Mouse (Mus musculus): ENCODE results near the gene Grm7. TPM values are rescaled to one million over a fixed set of nuclear protein-coding genes. Genes with fewer than 3 reads are reported as not detected.

Grm7 gene
- polyA plus RNA-seq, 1 experiment from 2014 or later, result 0.57 TPM

DNA sequence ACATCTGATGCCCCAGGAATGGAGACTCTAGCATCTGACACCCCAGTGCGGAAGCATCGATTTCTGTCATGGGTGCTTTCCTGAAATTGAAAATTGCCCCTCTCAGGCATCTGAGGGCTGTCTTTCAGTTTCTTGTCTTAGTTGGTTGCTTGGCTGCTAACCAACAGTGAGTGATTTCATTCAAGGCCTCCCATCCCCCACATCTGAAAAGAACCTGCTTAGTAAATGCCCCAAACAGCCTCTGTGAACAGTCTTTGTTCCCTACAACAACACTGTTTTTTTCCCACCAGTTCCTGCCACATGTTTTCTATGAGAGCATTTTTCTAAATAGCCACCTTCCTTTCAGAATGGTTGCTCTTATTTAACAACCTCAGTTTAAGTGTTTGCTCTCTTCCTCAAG, 723.6 kb downstream of the Grm7 start:
- Histone ChIP-seq H3K4me1 (replicated peaks) (no peaks in the 10 kb centered on the region), H3K27me3 (no peaks in the 10 kb centered on the region), H3K9ac (no peak overlapping the region), H3K4me3 (no peak overlapping the region), H3K36me3 (no peaks in the 10 kb centered on the region), H3K9me3 (replicated peaks) (no peaks in the 10 kb centered on the region), H3K27ac (no peak overlapping the region), H3K4me2 (no peak overlapping the region)
- ATAC-seq (replicated peaks; ENCODE audit: insufficient number of reproducible peaks, insufficient read depth, low FRiP score, low read depth), result no peak
- 76% methylated on average over 2 of the region's 2 CpGs for whole genome bisulfite sequencing

DNA sequence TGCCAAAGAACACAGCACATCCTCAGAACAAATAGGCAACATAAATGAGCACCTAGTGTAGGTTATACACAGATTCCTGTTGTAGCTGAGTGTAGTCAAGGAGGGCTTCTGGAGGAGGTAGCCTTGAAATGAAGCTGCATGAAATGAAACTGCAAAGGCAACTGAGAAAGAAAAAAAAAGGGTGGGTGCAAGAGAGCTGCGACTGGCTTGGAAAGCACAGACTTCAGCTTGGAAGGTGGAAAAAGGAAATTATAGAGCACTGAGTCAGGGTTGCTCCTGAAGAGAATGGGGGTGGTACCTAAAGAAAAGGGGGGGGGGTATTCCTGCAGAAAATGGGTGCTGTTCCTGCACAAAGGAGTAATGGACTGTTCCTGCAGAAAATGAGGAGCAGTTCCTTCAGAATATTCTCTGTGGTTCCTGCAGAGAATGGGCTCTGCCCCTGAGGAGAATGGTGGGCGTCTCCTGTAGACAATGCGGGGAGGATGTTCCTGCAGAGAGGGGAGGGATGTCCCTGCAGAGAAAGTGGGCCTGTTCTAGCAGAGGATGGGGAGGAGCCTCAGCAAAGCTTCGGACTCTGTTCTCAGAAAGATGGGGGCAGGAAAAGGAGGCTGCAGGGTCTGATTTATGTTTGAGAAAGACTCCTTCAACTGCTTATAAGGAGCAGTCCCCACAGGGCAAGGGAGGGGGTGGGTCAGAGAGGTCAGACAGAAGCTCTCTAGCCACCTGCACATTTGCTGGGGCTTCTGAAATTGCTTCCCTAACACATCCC, 726.4 kb downstream of the Grm7 start:
- Histone ChIP-seq H3K4me3 (no peak overlapping the region), H3K9me3 (replicated peaks) (no peaks in the 10 kb centered on the region), H3K4me2 (no peak overlapping the region), H3K36me3 (no peaks in the 10 kb centered on the region), H3K9ac (no peak overlapping the region), H3K27me3 (no peaks in the 10 kb centered on the region), H3K27ac (no peak overlapping the region), H3K4me1 (replicated peaks) (no peaks in the 10 kb centered on the region)
- ATAC-seq (replicated peaks; ENCODE audit: insufficient number of reproducible peaks, insufficient read depth, low FRiP score, low read depth), result no peak
- 34% methylated on average over 4 of the region's 4 CpGs for WGBS

DNA sequence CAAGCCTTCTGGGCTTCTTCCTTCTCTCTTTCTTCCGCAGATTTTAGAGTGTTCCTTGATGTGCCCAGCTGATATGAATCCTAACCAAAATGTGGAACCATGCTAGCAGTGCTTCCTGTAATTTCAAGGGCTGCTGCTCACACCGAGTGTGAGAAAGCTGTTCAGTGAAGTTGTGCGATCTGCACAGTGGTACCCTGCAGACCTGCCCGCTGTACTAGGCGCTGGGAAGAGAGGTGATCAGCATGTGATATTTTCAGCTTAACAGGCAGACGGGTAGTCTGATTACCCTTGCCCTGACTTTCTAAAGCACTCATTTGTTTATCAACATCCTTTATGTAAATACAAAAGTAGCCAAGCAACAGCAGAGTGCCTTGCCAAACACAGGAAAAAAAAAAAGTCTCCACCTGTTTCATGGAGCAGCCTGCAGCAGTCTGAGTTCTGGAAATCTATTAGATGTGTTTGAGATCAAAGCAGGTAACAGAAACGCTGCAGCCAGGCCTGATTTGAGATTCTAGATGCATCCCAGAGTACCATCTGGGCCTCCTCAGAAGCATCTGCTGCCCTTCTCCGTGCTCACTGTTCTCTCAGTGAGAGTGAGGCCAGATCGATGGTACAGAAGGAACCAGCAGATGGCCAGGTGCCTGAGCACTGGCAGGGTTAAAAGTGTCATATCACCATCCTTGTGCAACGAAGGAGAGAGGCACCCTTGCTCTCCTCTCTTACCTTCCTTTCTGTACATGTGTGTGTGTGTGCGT, 727.4 kb downstream of the Grm7 start:
- no peak overlapping the region for H3K9ac ChIP-seq
- H3K4me2 ChIP-seq, result 0 out of 2 replicates have a peak overlapping the region, but pooled peaks have one; percentile 5
- no peaks in the 10 kb centered on the region for H3K9me3 ChIP-seq (replicated peaks)
- H3K4me3 ChIP-seq, result no peak overlapping the region
- H3K27me3 ChIP-seq, result no peaks in the 10 kb centered on the region
- H3K36me3 ChIP-seq, result no peaks in the 10 kb centered on the region
- no peaks in the 10 kb centered on the region for H3K4me1 ChIP-seq (replicated peaks)
- no peak overlapping the region for H3K27ac ChIP-seq
- 35% methylated on average over 11 of the region's 11 CpGs for WGBS
- no peak for ATAC-seq (replicated peaks; ENCODE audit: insufficient number of reproducible peaks, insufficient read depth, low FRiP score, low read depth)

DNA sequence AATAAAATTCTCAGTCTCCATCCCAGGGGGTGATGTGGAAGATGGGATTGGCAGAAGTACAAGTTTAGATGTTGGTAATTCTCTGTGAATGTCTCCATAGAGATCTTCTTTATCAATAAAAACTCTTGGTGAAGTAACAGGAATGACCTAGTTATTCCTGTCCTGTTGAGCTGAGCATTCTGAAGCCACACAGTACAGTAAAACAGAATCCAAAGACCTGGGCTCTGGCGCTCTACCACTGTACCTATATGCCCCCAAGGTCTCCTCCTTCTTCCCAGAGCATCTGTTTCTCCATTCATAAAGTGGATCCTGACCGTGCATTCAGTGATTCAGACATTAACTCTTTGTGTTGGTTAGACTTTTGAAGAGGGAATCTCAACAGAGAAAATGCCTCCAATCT, 735.3 kb downstream of the Grm7 start:
- no peak for ATAC-seq (replicated peaks; ENCODE audit: insufficient number of reproducible peaks, insufficient read depth, low FRiP score, low read depth)
- Histone ChIP-seq H3K27ac (no peak overlapping the region), H3K4me2 (no peak overlapping the region), H3K9ac (no peak overlapping the region), H3K4me1 (replicated peaks) (no peaks in the 10 kb centered on the region), H3K4me3 (no peak overlapping the region), H3K36me3 (no peaks in the 10 kb centered on the region), H3K9me3 (replicated peaks) (no peaks in the 10 kb centered on the region), H3K27me3 (no peaks in the 10 kb centered on the region)
- 67% methylated on average over 2 of the region's 2 CpGs for WGBS

DNA sequence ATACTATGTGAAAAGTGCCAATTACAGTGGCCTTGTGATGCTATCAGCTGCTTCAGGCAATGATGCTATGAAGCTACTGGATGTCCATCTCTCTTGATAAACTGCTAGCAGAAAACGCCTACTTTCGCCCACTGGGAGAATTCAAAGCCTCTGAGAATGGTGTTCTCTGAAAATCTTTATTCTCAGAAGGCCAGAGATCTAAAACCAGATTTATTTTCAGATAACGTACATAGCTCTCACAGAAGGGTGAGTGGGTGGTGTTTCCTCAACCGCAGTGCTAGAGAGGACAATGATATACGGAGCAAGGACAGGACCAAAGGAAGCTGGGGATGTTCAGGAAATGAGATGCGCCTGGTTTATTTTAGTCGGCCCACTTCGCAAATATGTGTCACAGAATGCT, 763.4 kb downstream of the Grm7 start:
- no peak overlapping the region for H3K4me3 ChIP-seq
- ATAC-seq (replicated peaks; ENCODE audit: insufficient number of reproducible peaks, insufficient read depth, low FRiP score, low read depth), result no peak
- no peaks in the 10 kb centered on the region for H3K27me3 ChIP-seq
- WGBS, result 75% methylated on average over 8 of the region's 8 CpGs
- no peak overlapping the region for H3K9ac ChIP-seq
- no peaks in the 10 kb centered on the region for H3K9me3 ChIP-seq (replicated peaks)
- H3K36me3 ChIP-seq, result no peaks in the 10 kb centered on the region
- H3K4me2 ChIP-seq, result no peak overlapping the region
- no peak overlapping the region for H3K27ac ChIP-seq
- no peaks in the 10 kb centered on the region for H3K4me1 ChIP-seq (replicated peaks)

DNA sequence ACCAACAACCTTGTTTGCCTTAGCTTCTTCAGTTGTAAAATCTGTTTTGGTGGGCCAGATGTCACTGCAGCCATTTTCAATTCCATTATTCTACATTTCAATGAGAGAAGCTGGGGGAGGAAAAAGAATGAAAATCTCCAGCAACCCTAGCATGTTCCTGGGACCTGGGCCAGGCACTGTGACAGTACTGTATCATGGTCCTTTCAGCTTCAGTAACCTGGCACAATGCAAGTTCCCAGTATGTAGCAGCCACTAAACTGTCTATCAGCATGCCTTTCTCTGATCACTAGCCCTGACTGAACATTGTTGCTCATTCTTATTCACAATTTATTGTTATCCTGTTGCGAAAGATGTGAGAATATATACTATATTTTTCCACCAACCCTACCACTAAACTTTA, 779.4 kb downstream of the Grm7 start:
- 82% methylated on average over 1 of the region's 1 CpGs for WGBS

DNA sequence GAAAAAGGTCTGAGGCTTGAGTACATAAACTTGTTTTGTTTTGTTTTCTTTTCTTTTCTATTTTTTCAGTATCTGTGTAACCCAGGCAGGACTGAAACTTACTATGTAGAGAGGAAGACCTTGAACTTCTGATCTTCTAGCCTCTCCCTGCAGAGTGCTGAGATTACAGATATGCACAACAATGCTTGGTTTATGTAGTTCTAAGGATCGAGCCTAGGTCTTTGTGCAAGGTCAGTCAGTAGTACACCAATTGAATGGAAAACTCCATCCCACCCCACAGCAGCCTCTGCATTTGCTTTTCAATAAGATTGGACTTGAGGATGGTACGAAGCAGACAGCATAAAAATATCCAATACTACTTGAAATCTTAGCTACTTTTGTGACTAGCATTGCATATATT, 800.8 kb downstream of the Grm7 start:
- H3K36me3 ChIP-seq, result no peaks in the 10 kb centered on the region
- no peaks in the 10 kb centered on the region for H3K9me3 ChIP-seq (replicated peaks)
- H3K4me2 ChIP-seq, result no peak overlapping the region
- no peaks in the 10 kb centered on the region for H3K4me1 ChIP-seq (replicated peaks)
- 73% methylated on average over 2 of the region's 2 CpGs for WGBS
- no peak overlapping the region for H3K9ac ChIP-seq
- H3K27me3 ChIP-seq, result no peaks in the 10 kb centered on the region
- no peak overlapping the region for H3K4me3 ChIP-seq
- ATAC-seq (replicated peaks; ENCODE audit: insufficient number of reproducible peaks, insufficient read depth, low FRiP score, low read depth), result no peak
- no peak overlapping the region for H3K27ac ChIP-seq

More for the DNA sequence above, 779.4 kb downstream of the Grm7 start:
- H3K36me3 ChIP-seq, result no peaks in the 10 kb centered on the region
- H3K9me3 ChIP-seq (replicated peaks), result no peaks in the 10 kb centered on the region
- no peak for ATAC-seq (replicated peaks; ENCODE audit: insufficient number of reproducible peaks, insufficient read depth, low FRiP score, low read depth)
- no peak overlapping the region for H3K4me2 ChIP-seq
- H3K27me3 ChIP-seq, result no peaks in the 10 kb centered on the region
- no peak overlapping the region for H3K27ac ChIP-seq
- no peak overlapping the region for H3K9ac ChIP-seq
- H3K4me3 ChIP-seq, result no peak overlapping the region
- H3K4me1 ChIP-seq (replicated peaks), result no peaks in the 10 kb centered on the region

DNA sequence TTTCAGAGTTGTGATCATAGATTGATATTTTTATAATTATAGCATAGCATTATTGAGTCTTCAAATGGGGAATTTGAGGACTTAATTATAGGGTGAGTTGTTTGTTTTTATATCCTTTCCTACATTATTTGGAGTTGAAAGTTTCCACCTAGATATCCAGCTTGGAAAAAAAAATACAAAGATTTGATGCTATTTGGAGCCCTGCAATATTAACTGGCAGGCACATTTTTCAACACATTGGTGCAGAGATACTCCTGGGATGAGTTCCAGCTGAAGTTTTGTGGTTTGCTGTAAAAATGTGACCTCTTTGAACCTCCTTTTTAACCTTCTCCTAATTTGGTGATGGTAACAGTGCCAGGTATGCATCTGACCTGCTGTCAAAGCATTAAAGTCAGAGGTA, 802.5 kb downstream of the Grm7 start:
- H3K27ac ChIP-seq, result no peak overlapping the region
- ATAC-seq (replicated peaks; ENCODE audit: insufficient number of reproducible peaks, insufficient read depth, low FRiP score, low read depth), result no peak
- H3K9ac ChIP-seq, result no peak overlapping the region
- H3K4me3 ChIP-seq, result no peak overlapping the region
- no peak overlapping the region for H3K4me2 ChIP-seq
- H3K9me3 ChIP-seq (replicated peaks), result no peaks in the 10 kb centered on the region
- H3K4me1 ChIP-seq (replicated peaks), result no peaks in the 10 kb centered on the region
- H3K27me3 ChIP-seq, result no peaks in the 10 kb centered on the region
- H3K36me3 ChIP-seq, result no peaks in the 10 kb centered on the region

DNA sequence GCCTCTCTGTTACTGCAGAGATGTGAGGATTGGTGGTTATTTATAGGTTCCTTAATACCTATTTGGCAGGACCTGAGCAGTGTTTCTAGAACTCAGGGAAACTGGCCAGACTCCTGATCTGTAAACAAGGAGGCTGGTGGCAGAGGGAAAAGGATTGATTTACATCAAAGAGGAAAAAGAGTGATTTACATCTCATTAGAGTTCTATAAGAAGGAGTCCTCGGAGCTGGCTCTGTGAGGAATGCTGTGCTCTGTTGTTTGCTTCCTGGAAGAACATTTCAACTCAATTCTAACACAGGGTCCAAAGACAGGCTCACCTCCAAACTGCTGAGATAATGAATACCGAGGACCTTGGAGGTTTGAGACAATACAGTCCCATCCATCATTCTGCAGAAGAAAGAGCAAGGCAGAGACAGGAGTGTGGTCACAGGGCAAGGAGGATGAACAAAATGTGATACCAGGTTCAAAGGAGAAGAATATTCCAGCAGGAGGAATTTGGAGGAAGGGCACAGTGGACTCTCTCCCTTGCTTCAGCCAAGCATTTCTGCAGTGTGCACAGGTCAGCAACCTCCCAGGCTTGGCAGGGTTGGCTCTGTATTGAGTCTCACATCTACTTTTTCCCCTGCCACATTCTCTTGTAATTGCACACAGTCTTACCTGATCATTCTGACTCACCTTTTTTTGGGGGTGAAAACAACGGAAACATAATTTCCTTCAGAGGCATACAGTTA, 803.8 kb downstream of the Grm7 start:
- Histone ChIP-seq H3K27ac (no peak overlapping the region), H3K4me2 (no peak overlapping the region), H3K9ac (no peak overlapping the region), H3K27me3 (no peaks in the 10 kb centered on the region), H3K9me3 (replicated peaks) (no peaks in the 10 kb centered on the region), H3K4me3 (no peak overlapping the region), H3K36me3 (no peaks in the 10 kb centered on the region), H3K4me1 (replicated peaks) (no peaks in the 10 kb centered on the region)
- WGBS, result 38% methylated on average over 3 of the region's 3 CpGs
- ATAC-seq (replicated peaks; ENCODE audit: insufficient number of reproducible peaks, insufficient read depth, low FRiP score, low read depth), result no peak

DNA sequence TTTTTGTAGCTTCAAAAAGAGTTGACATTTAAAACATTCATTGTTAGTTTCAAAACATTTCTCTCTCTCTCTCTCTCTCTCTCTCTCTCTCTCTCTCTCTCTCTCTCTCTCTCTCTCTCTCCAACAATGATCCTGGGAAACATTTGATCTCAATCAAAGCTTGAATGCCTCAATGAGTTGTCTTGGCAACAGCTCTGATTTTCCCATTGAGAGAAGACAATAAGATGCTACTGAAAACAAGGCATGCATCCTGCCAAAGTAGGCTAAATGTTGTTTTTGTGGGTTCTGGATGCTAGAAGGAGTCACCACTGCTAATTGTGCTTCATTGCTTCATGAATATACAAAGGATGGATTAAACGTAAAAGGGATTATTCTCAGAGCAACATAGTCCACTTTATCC, 836.5 kb downstream of the Grm7 start:
- WGBS, result 59% methylated on average over 1 of the region's 1 CpGs
- Histone ChIP-seq H3K27ac (no peak overlapping the region), H3K9me3 (replicated peaks) (no peaks in the 10 kb centered on the region), H3K4me1 (replicated peaks) (no peaks in the 10 kb centered on the region), H3K4me2 (no peak overlapping the region), H3K4me3 (no peak overlapping the region), H3K36me3 (no peaks in the 10 kb centered on the region), H3K27me3 (no peaks in the 10 kb centered on the region), H3K9ac (no peak overlapping the region)
- no peak for ATAC-seq (replicated peaks; ENCODE audit: insufficient number of reproducible peaks, insufficient read depth, low FRiP score, low read depth)

DNA sequence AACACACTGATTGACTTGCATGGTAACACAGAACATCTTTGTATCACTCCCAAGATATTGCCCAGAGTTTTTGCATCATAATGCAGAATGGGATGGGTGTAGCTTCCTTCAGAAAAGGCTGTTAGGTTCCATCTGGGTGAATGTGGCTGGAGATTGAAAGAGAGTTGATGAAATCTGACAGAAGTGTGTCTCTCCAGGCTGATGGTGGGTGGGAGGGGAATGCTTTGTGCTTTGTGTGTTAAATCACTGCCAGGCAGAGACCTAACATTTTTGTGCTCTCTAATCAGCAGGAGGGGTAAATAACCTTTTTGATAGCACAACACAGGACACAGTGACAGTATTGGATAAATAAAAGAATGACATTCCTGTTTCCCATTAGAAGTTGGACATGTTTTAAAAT, 840.7 kb downstream of the Grm7 start:
- Histone ChIP-seq H3K36me3 (no peaks in the 10 kb centered on the region), H3K4me2 (no peak overlapping the region), H3K9ac (no peak overlapping the region), H3K27ac (no peak overlapping the region), H3K27me3 (no peaks in the 10 kb centered on the region), H3K4me1 (replicated peaks) (no peaks in the 10 kb centered on the region), H3K4me3 (no peak overlapping the region), H3K9me3 (replicated peaks) (no peaks in the 10 kb centered on the region)
- ATAC-seq (replicated peaks; ENCODE audit: insufficient number of reproducible peaks, insufficient read depth, low FRiP score, low read depth), result no peak

Measured in heart, embryonic 15.5 days (tissue).